Mouse (Mus musculus) embryonic facial prominence, embryonic 10.5 days (tissue): ENCODE data around the gene Cdkal1. TPM values are rescaled to one million over a fixed set of nuclear protein-coding genes. Genes with fewer than 3 reads are reported as not detected.

Experiments used
- DNase-seq: peaks from one replicate; pipeline ENCODE4 v3.0.0-alpha.2; 2017; ENCODE audit warnings: low spot score
- H3K27ac ChIP-seq: fragments of 300-500 bp; sonication (generic); replicated peaks from 2 replicates; pipeline ENCODE4 v1.5.1; 2016; ENCODE audit warnings: mild to moderate bottlenecking
- H3K27me3 ChIP-seq: fragments of 300-500 bp; sonication (generic); replicated peaks from 2 replicates; pipeline ENCODE4 v1.6.1; 2016; ENCODE audit warnings: low read depth, mild to moderate bottlenecking; ENCODE audit not compliant: poor library complexity, severe bottlenecking
- H3K36me3 ChIP-seq: fragments of 300-500 bp; sonication (generic); replicated peaks from 2 replicates; pipeline ENCODE4 v1.6.1; 2016; ENCODE audit warnings: mild to moderate bottlenecking, moderate library complexity
- H3K4me1 ChIP-seq: fragments of 300-500 bp; sonication (generic); 2 replicates; pipeline ENCODE4 v1.6.1; 2016
- H3K4me3 ChIP-seq: fragments of 300-500 bp; sonication (generic); 2 replicates; pipeline ENCODE4 v1.5.1; 2016; ENCODE audit warnings: mild to moderate bottlenecking, moderate library complexity
- H3K9me3 ChIP-seq: fragments of 300-500 bp; sonication (generic); 2 replicates; pipeline ENCODE4 v1.6.1; 2016; ENCODE audit warnings: mild to moderate bottlenecking
- WGBS: fragments of 180-500 bp; shearing (Covaris S2); methylation state at CpG from one replicate; pipeline ENCODE4 v1.1.7; 2016; 5-methylcytosine and 5-hydroxymethylcytosine counted together
- polyA plus RNA-seq: library from polyadenylated mRNA; unstranded; fragments of >200 nt; fragmentation: Nextera tagmentation; extraction: Ambion mirVana; gene quantifications from 2 replicates; pipeline ENCODE4 v1.2.1, GENCODE M21; 2016

The Cdkal1 gene
- polyA plus RNA-seq, 1 experiment from 2014 or later, result 35.2 TPM

DNA sequence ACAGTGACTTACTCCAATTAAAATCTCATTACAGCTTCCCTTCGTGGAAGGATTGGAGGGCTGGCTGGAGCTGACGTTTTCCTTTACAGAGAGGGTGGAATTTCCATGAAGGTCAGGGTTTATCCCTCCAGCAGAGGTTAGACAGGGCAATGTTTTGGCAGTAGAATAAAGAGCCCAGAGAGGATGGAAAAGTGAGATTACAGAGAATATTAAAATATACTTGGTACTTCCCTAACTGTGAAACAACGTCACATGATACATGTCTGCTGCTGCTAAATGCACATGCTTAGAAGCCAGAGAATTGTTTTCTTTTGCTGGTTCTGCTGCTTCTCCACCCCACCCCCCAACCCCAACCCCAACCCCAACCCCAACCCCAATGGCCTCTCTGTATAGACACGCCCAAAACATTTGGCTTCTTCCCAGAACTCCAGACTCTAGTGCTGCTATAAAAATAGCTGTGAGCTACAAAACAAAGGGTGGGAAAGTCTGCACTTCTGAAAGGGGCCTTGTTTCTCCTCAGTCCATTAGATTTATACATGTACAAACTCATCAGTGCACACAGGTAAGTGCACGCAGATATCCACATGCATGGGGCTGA is 677.5 kb downstream of the Cdkal1 start:
- WGBS, result 51% methylated on average over 5 of the region's 5 CpGs
- Histone ChIP-seq H3K4me3 (no peak overlapping the region), H3K27me3 (no peaks in the 10 kb centered on the region), H3K4me1 (peaks cover 9% of the 10 kb centered on the region), H3K27ac (no peak overlapping the region), H3K36me3 (no peaks in the 10 kb centered on the region), H3K9me3 (no peaks in the 10 kb centered on the region)
- no peak for DNase-seq

DNA sequence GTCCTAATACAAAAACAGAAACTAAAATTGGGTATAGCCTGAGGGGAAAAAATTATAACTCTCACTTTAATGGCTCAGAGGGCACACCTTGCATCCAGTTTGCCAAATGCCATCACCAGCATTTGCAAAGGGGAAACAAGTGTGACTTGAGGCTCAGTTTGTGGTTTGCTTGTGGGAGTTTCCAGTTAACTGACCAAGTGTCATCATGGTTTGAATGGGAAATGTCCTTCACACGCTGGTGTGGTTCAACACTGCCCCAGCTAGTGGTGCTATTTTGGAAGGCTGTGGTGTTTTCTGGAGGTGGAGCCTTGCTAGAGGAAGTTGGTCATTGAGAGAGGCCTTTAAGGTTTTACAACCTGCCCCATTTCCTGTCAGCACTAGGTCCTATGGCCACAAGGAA is 686.1 kb downstream of the Cdkal1 start:
- Histone ChIP-seq H3K4me3 (no peak overlapping the region), H3K4me1 (peaks cover 13% of the 10 kb centered on the region), H3K27me3 (no peaks in the 10 kb centered on the region), H3K27ac (no peak overlapping the region), H3K9me3 (no peaks in the 10 kb centered on the region), H3K36me3 (no peaks in the 10 kb centered on the region)
- DNase-seq, result no peak
- 55% methylated on average over 1 of the region's 1 CpGs for WGBS

- no peaks in the 10 kb centered on the region for H3K9me3 ChIP-seq
- no peaks in the 10 kb centered on the region for H3K27me3 ChIP-seq
- no peaks in the 10 kb centered on the region for H3K36me3 ChIP-seq
- DNase-seq, result no peak
- H3K4me3 ChIP-seq, result no peak overlapping the region
- H3K27ac ChIP-seq, result 0 out of 2 replicates have a peak overlapping the region, but pooled peaks have one; percentile 1
- 37% methylated on average over 15 of the region's 15 CpGs for WGBS
- peaks cover 20% of the 10 kb centered on the region for H3K4me1 ChIP-seq
Measured at GRCm38 (mm10) chr13:29164845-29165524, 690.5 kb downstream of the Cdkal1 start.

DNA sequence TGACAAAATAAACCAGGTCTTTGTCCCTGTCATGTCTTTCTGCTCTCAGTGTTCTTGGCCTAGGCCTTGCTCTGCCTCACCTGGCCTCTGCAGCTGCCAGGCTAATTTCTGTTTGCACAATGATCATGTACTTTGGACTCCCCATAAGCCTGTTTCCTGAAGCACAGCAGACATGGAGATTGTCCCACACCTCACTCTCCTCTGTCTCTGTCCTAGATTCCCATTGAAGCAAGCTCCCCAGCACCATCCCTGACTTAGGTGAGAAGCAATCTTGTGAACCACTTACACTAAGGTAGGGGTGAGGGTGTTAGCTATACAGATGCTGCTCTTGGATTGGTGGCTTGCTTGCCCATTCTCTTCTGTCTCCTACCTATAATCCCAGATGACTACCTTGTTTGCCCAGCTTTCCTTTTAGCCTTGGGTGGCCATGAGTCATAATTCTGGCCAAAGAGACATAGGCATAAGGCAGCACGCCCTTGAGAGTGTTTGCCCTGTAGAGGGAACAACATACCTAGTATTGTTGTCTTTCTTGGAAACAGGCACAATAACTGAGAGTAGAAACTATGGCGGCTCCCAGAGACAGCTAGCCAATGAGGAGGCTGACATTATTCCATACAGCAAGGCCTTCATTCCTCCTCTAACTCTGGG is 692.5 kb downstream of the Cdkal1 start:
- DNase-seq, result no peak
- WGBS, result 92% methylated on average over 2 of the region's 2 CpGs
- no peak overlapping the region for H3K4me3 ChIP-seq
- H3K9me3 ChIP-seq, result no peaks in the 10 kb centered on the region
- no peaks in the 10 kb centered on the region for H3K27me3 ChIP-seq
- peaks cover 20% of the 10 kb centered on the region for H3K4me1 ChIP-seq
- H3K27ac ChIP-seq, result no peak overlapping the region
- no peaks in the 10 kb centered on the region for H3K36me3 ChIP-seq

- 65% methylated on average over 3 of the region's 3 CpGs for WGBS
- no peaks in the 10 kb centered on the region for H3K9me3 ChIP-seq
- H3K4me3 ChIP-seq, result no peak overlapping the region
- no peaks in the 10 kb centered on the region for H3K36me3 ChIP-seq
- peaks cover 20% of the 10 kb centered on the region for H3K4me1 ChIP-seq
- H3K27me3 ChIP-seq, result no peaks in the 10 kb centered on the region
- H3K27ac ChIP-seq, result 0 out of 2 replicates have a peak overlapping the region, but pooled peaks have one; percentile 10
- DNase-seq, result no peak
Measured at GRCm38 (mm10) chr13:29162444-29162843, 693.0 kb downstream of the Cdkal1 start.

- WGBS, result 81% methylated on average over 3 of the region's 3 CpGs
- Histone ChIP-seq H3K27me3 (no peaks in the 10 kb centered on the region), H3K27ac (no peak overlapping the region), H3K4me1 (peaks cover 25% of the 10 kb centered on the region), H3K36me3 (no peaks in the 10 kb centered on the region), H3K9me3 (no peaks in the 10 kb centered on the region), H3K4me3 (no peak overlapping the region)
- DNase-seq, result no peak
Measured at GRCm38 (mm10) chr13:29161436-29161835, 694.0 kb downstream of the Cdkal1 start.

- WGBS, result 18% methylated on average over 4 of the region's 4 CpGs
- no peak overlapping the region for H3K4me3 ChIP-seq
- H3K27me3 ChIP-seq, result no peaks in the 10 kb centered on the region
- H3K9me3 ChIP-seq, result no peaks in the 10 kb centered on the region
- no peak for DNase-seq
- H3K4me1 ChIP-seq, result 0 out of 2 replicates have a peak, but pooled peaks cover 5% of the 10 kb centered on the region
- no peak overlapping the region for H3K27ac ChIP-seq
- no peaks in the 10 kb centered on the region for H3K36me3 ChIP-seq
Measured at GRCm38 (mm10) chr13:29156703-29157102, 698.8 kb downstream of the Cdkal1 start.

DNA sequence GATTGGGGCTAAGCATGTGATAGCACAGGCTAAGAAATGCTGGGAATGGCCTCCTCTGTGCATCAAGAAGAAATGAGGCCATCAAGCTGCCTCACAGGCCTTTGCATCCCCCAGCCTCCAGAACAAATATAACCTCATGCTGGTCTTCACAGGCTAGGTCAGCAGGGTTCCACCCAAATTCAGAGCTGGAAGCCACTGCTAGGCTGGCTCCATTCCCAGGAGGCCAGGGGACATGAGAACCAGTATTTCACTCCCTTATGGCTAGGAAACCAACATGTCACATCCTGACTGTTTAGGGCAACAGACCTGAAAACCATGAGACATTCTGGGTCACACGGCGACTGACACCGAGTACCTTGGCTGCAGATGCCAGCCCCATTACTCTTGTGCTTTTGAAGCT is 700.2 kb downstream of the Cdkal1 start:
- no peaks in the 10 kb centered on the region for H3K9me3 ChIP-seq
- no peak overlapping the region for H3K4me3 ChIP-seq
- WGBS, result 87% methylated on average over 3 of the region's 3 CpGs
- H3K36me3 ChIP-seq, result no peaks in the 10 kb centered on the region
- no peaks in the 10 kb centered on the region for H3K27me3 ChIP-seq
- DNase-seq, result no peak
- no peak overlapping the region for H3K27ac ChIP-seq
- H3K4me1 ChIP-seq, result 0 out of 2 replicates have a peak, but pooled peaks cover 5% of the 10 kb centered on the region

DNA sequence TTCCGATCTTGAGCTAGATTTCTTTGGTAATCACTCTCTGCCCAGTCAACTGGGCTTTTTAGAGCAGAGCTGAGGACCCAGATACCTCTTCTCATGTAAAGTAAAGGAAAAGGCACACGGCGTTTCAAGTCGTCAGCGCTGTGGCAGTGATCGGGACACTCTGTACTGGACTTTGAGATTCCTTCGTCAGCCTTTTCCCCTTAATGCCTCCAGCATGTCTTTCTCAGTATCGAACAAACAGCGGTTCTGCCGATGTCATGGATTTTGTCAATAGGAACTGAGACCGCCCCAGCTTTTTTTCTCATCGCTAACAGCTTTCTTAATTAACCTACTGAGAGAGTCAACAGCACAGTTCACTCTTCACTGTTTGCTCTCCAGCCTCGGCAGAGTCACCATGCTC is 705.4 kb downstream of the Cdkal1 start:
- DNase-seq, result no peak
- Histone ChIP-seq H3K27me3 (no peaks in the 10 kb centered on the region), H3K27ac (no peak overlapping the region), H3K4me3 (no peak overlapping the region), H3K36me3 (no peaks in the 10 kb centered on the region), H3K4me1 (no peaks in the 10 kb centered on the region), H3K9me3 (no peaks in the 10 kb centered on the region)
- 74% methylated on average over 13 of the region's 13 CpGs for WGBS

- Histone ChIP-seq H3K36me3 (no peaks in the 10 kb centered on the region), H3K4me3 (no peak overlapping the region), H3K4me1 (no peaks in the 10 kb centered on the region), H3K27me3 (no peaks in the 10 kb centered on the region), H3K27ac (no peak overlapping the region), H3K9me3 (no peaks in the 10 kb centered on the region)
- WGBS, result 92% methylated on average over 6 of the region's 6 CpGs
- no peak for DNase-seq
Measured at GRCm38 (mm10) chr13:29149404-29149803, 706.1 kb downstream of the Cdkal1 start.

DNA sequence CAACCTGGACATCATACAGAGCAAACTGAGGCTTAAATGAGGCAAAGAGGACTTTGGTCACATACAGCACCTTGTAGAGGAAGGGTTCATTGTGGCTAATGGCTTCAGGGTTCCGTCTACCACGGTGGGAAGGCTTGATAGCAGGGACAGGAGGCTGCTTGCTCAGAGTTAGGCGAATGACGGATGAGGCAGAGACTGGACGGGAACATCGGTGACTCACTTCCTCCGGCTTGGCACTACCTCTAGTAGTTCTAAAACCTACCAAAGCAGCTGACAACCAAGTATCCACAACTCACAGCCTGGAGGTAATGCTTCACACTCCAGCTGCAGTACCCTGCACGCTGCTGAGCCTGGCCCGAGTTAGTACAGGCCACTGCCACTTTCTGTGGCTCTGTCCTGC is 706.9 kb downstream of the Cdkal1 start:
- H3K27ac ChIP-seq, result no peak overlapping the region
- 90% methylated on average over 9 of the region's 9 CpGs for WGBS

More for the DNA sequence above, 706.9 kb downstream of the Cdkal1 start:
- Histone ChIP-seq H3K4me1 (no peaks in the 10 kb centered on the region), H3K4me3 (no peak overlapping the region), H3K27me3 (no peaks in the 10 kb centered on the region), H3K9me3 (no peaks in the 10 kb centered on the region), H3K36me3 (no peaks in the 10 kb centered on the region)
- no peak for DNase-seq
